Mouse (Mus musculus): ENCODE data around the gene Iars2.

The Iars2 gene

GRCm38 (mm10) chr1:185282846-185283245 lies 46.4 kb downstream of the Iars2 start:
- DNase-seq (ENCODE audit: extremely low spot score, low read depth, low spot score) = no peak

DNA sequence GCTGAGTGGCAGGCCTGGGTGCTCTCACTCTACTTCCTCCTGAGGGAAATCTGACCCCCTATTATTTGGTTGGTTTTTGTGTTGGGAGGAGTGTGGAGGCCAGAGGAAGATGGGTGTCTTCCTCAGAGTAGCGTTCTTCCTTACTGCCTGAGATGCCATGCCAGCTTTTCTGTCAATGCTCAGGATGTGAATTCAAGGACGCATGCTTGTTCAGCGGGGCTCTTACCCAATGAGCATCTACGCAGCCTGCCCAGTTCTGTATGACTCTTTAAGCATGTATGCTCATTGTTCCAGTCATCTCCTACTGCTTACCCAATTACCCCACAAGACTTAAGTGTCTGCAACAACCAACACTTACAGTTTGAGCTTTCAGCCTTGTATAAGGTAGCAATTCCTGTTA lies 48.6 kb downstream of the Iars2 start:
- no peak for DNase-seq (ENCODE audit: extremely low spot score, low read depth, low spot score)

- DNase-seq (ENCODE audit: extremely low spot score, low read depth, low spot score) = no peak
These were observed 49.9 kb downstream of the Iars2 start for GRCm38 (mm10) chr1:185279288-185279687.

DNA sequence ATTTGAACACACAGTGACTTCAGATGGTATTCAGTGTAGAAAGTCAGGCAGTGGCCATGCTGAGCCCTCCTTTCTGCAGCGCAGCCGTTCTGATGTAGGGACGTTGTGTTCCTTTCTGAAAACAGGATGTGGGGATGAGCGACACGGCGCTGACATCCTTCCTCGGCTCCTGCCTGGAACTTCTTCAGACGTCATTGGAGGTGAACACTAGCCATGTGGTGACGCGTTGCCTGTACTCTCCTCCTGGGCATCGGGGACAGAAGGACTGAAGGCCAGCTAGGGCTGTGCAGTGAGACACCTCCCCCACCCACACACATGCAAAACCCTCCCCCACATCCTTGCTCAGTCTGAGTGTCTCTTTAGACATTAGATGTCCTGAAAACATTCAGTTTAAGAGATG lies 52.2 kb downstream of the Iars2 start:
- DNase-seq (ENCODE audit: extremely low spot score, low read depth, low spot score) = no peak

DNA sequence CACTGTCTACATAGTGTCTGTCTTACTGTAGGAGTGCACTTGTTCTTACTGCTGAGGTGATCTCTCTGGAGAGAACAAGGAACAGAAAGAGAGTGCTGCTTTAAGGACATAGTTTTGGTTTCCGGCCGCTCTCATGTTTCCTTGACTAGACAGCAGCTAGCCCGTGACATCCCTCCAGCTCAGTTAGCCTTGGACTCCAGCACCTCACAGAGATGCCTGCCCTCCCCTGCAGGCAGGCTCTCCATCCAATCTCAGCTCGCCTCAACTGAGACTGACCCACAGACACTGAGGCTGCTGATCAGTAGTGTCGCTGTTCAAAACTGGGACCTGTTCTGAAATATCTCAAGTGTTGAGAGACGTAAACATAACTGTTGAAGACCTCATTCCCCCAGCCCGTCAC lies 53.2 kb downstream of the Iars2 start:
- no peak for DNase-seq (ENCODE audit: extremely low spot score, low read depth, low spot score)

DNA sequence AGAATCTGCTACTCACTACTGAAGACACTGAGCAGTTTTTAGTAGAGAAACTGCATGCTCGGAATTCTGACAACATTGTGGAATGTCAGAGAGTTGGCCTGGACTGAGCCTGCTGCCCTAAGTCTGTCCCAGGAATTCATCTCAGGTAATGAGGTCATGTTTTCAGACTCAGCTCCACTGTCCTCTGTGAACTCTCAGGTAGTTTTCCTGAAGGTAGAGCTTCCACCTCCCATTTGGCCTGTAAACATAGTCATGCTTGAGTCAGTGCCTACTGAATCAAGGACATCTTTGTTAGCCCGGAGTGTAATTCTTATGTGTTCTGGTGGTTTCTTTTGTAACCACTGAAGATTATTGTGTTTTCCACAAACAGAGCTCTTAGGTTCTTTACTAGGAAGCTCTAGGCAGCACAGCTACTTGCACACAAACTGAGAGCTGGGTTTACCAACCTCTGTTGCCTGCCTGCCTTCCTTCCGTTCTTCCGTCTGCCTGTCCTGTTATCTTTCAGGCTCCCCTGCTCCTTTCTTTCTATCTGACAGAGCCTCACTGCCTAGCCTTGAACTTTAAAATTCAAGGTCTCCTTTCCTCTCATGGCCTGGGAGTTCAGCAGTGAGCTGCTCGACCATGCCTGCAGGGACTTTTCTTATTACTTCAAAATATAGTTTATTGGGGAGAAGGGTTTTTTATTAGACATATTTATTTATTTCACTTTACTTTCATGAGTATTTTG lies 54.2 kb downstream of the Iars2 start:
- DNase-seq (ENCODE audit: extremely low spot score, low read depth, low spot score) = no peak

GRCm38 (mm10) chr1:185271373-185271772 lies 57.8 kb downstream of the Iars2 start:
- DNase-seq (ENCODE audit: extremely low spot score, low read depth, low spot score) = no peak

- no peak for DNase-seq (ENCODE audit: extremely low spot score, low read depth, low spot score)
These were observed 58.6 kb downstream of the Iars2 start for GRCm38 (mm10) chr1:185270403-185271097.

DNA sequence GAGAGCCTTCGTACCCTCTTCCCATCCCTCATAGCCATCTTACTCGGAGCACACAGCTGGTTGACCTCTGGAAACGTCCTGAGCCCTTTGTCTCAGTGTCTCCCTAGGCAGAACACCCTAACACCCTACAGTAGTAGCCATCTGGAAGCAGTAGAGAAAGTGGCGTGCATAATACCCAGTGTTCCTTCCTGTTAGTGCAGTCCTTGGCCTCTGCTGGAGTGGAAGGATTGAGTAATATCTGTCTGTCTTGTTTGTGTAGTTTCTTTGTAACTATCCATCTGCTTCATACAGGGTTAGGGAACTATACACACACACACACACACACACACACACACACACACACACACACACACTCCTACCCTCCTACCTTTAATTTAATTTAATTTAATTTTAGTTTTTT lies 60.5 kb downstream of the Iars2 start:
- no peak for DNase-seq (ENCODE audit: extremely low spot score, low read depth, low spot score)

- no peak for DNase-seq (ENCODE audit: extremely low spot score, low read depth, low spot score)
These were observed 66.6 kb downstream of the Iars2 start for GRCm38 (mm10) chr1:185262565-185262964.

- DNase-seq (ENCODE audit: extremely low spot score, low read depth, low spot score) = no peak
These were observed 72.4 kb downstream of the Iars2 start for GRCm38 (mm10) chr1:185256753-185257152.

DNA sequence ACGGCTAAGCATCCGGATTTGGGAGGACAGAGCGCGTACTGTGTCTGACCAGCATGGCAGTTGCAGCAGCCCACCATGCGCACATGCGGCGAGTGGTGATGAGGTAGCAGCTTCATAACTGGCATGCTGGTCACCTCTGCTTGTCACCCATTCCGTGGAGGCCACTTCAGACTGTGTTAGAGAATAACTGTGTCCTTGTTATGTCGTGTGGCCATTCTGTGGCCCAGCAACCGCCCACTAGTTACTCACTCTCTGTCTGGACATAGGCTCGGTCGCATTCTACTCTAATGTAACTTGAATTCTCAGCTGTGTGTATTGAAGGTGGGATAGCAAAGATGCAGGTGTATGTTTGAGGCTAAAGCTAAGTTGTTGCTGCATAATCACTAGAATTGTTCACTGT lies 73.9 kb downstream of the Iars2 start:
- no peak for DNase-seq (ENCODE audit: extremely low spot score, low read depth, low spot score)

- no peak for DNase-seq (ENCODE audit: extremely low spot score, low read depth, low spot score)
These were observed 75.9 kb downstream of the Iars2 start for GRCm38 (mm10) chr1:185253140-185253892.

- DNase-seq (ENCODE audit: extremely low spot score, low read depth, low spot score) = no peak
These were observed 76.8 kb downstream of the Iars2 start for GRCm38 (mm10) chr1:185252351-185252750.

- no peak for DNase-seq (ENCODE audit: extremely low spot score, low read depth, low spot score)
These were observed 80.5 kb downstream of the Iars2 start for GRCm38 (mm10) chr1:185248728-185249127.

DNA sequence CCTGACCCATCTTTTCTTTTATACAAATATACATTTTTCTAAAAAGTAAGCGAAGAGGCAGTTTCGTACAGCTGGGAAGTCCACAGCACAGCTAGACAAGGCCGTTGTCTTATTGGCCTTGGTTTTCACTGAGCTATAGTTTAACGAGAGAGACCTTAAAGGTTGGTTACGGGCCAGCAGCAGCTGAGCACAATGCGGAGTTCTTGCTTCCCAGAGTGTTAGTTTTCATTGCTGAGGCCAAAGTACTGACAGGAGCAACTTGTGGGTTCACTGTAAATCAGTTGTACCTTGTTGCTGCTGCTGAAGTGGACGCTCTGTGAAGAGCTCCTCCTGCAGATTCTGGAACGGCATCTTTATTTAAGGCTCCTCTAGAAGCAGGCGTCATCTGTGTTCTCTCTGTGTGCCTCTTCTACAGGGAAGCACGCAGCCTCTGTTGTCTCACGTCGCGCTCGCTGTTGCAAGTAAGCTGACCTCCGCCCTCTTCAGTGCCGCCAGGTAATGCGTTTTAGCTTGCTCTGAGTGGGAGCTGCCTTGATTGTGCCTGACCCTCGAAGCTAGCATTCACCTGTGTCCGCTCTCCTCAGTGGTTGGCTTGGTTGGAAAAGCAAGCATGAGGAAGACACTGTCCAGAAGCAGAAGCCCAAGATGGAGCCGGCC lies 81.6 kb downstream of the Iars2 start:
- DNase-seq (ENCODE audit: extremely low spot score, low read depth, low spot score) = no peak

DNA sequence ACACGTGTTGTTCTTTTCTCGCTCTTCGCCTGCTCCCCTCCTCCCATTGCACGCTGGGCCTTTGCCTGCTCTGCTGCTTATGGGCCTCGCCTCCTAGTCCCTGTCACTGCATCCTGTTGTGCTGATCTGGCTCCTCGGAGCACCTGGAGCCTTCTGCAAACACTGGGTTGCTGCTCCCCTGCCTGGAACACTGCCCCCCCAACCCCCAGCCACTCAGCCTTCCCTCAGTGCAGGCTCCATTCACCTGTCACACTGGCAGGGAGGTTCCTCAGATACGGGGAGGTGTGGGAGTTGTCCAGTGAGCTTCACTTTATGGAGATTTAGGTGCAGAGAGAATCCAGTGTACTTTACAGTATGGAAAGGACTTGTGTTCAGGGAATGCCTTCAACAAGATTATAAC lies 83.7 kb downstream of the Iars2 start:
- DNase-seq (ENCODE audit: extremely low spot score, low read depth, low spot score) = no peak

GRCm38 (mm10) chr1:185243013-185243412 lies 86.2 kb downstream of the Iars2 start:
- no peak for DNase-seq (ENCODE audit: extremely low spot score, low read depth, low spot score)

DNA sequence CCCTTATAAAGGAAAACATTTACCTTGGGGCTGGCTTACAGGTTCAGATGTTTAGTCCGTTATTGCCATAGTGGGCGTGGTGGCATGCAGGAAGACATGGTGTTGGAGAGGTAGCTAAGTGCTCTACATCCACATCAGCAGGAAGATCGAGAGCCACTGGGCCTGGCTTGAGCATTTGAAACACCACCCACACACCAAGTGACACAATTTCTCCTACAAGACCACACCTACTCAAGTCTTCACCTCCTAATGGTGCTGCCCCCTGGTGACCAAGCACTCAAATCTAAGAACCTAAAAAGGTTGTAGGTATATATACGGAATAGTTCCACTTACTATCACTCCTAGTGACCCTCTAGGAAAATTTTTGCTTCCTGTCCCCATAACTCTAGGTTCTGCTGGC lies 92.7 kb downstream of the Iars2 start:
- no peak for DNase-seq (ENCODE audit: extremely low spot score, low read depth, low spot score)

DNA sequence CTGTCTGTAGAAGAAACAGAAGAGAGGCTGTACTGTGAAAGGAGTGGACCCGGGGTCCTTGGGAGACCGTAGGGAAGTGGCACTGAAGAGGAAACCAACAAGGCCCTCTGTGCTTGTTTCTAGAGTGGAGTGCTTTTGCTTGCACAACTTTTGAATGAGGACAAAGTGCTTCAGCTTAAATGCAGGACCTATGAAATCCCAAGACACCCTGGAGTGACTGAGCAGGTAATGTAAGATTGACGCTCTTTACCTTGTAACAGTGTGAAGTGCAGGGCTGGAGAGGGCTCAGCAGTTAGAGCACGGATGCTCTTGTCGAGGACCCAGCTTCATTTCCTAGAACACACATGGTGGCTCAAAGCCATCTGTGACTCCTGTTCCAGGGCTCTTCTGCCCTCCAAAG lies 93.4 kb downstream of the Iars2 start:
- no peak for DNase-seq (ENCODE audit: extremely low spot score, low read depth, low spot score)

All from hindlimb bud, embryonic 11.5 days (tissue).